Mouse (Mus musculus): ENCODE results near the gene Slc39a7. TPM values are rescaled to one million over a fixed set of nuclear protein-coding genes. Genes with fewer than 3 reads are reported as not detected.

Gene Slc39a7
- polyA plus RNA-seq (2015; fragmentation: Nextera tagmentation; extraction: Ambion mirVana) = 192 and 205 TPM in 2 replicates

DNA sequence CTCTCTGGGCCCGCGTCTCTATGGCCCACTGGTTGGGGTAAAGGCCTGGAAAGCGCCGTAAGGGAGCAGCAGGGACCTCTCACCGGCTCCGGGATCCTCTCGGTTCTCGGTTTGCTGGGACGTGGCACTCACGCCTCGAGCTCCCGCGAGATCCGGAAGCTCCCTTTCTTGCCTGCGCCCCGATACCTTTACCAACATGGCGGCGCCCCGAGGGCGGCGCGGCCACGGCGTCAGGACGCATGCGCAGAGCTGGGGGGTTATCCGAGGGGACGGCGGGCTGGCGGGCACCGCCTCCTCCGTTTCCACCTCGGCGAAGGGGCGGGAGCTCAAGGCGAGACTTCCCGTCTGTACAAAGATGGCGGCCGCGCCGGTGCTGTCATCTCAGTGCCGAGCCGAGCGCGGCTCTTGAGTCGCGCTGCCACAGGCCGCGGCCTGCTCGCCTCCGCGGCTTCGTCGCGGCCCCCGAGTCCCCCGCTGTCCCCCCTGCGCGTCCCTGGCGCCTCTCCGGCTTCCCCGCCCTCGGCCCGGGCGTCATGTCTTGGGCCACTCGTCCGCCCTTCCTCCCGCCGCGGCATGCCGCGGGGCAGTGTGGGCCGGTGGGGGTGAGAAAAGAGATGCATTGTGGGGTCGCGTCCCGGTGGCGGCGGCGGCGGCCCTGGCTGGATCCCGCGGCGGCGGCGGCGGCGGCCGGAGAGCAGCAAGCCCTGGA is at the start of gene Slc39a7, which contains the start of gene Rxrb:
Gene Slc39a7, minus strand, starts transcription at position 218 of the 709 bp plus-strand sequence.
Gene Rxrb, plus strand, starts transcription at position 348 of the 709 bp plus-strand sequence.
- under 1% methylated on average over 87 of the region's 88 CpGs for WGBS
- Histone ChIP-seq H3K27me3 (no peaks in the 10 kb centered on the region), H3K9me3 (no peaks in the 10 kb centered on the region), H3K4me1 (peaks cover 54% of the 10 kb centered on the region), H3K4me2 (peak within 1 kb of the TSS; percentile 93), H3K4me3 (peak within 1 kb of the TSS; percentile 73), H3K27ac (peak within 1 kb of the TSS; percentile 96), H3K9ac (peak within 1 kb of the TSS; percentile 84), H3K36me3 (peaks cover 45% of the 10 kb centered on the region)
- ATAC-seq (ENCODE audit: borderline replicate concordance, extremely low read depth, low FRiP score, low TSS enrichment) = peak; percentile 78

DNA sequence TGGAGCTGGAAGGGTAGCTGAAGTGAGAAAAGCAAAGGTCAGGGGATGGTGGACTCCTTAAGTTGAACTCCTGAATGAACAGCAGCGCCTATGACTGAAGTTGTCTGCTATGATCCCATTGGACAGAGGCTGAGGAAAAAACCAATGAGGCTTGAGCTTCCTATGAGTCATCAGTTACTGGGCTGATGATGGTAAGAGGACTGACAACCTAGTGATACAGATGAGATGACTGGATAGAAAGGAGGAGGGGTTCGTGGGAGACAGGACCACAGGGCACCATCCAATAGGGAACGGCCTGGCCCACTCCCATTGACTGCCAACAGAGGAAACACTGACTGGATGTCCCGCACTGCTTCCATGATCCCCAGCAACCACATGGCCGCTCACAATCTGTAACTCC is 48.1 kb upstream of the Slc39a7 start:
- Histone ChIP-seq H3K9me3 (no peaks in the 10 kb centered on the region), H3K27ac (no peak overlapping the region), H3K4me3 (no peak overlapping the region), H3K4me1 (no peaks in the 10 kb centered on the region), H3K36me3 (no peaks in the 10 kb centered on the region), H3K9ac (no peak overlapping the region), H3K27me3 (peaks cover 14% of the 10 kb centered on the region), H3K4me2 (no peak overlapping the region)
- WGBS = 18% methylated on average over 5 of the region's 5 CpGs
- 0 out of 2 replicates have a peak, but pooled peaks have one; percentile 61 for ATAC-seq (ENCODE audit: borderline replicate concordance, extremely low read depth, low FRiP score, low TSS enrichment)

DNA sequence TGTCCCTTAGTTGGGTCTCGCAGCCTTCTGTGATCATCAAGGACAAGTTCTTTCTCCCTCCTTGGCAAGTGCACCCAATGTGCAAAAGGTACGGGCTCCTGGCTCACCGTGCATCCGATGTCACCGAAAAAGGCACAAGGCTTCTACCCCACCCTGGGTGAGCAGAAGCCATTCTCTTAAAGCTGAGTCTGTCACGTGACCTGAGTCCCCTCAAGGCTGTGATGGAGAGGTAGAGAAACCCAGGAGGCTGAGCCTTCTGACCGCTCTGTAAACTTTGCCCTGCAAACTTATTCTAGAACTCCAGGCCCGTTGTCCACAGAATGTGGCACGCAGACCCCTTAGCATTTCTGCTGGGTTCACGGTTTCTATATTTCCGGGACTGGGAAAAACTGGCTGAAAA is 47.5 kb upstream of the Slc39a7 start:
- Histone ChIP-seq H3K27ac (no peak overlapping the region), H3K9me3 (no peaks in the 10 kb centered on the region), H3K9ac (no peak overlapping the region), H3K4me2 (no peak overlapping the region), H3K36me3 (no peaks in the 10 kb centered on the region), H3K4me1 (no peaks in the 10 kb centered on the region), H3K4me3 (no peak overlapping the region), H3K27me3 (peaks cover 14% of the 10 kb centered on the region)
- ATAC-seq (ENCODE audit: borderline replicate concordance, extremely low read depth, low FRiP score, low TSS enrichment) = no peak
- WGBS = 83% methylated on average over 11 of the region's 11 CpGs

DNA sequence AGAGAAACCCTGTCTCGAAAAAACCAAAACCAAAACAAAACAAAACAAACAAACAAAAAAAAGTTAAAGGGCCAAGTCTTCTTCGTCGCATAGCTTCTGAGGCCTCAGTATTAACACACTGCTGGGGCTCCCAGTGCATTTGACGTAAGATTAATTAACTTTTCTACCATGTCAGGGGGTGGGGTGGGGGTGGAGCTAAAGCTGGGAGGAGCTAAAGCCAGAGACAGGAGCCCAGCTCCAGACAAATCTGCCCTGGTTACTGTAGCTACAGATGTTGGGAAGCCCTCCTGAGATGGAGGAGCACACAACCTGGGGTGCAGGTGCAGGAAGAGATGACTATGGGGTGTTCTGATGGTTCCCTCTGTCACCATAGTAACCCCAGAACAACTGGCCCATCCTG is 46.7 kb upstream of the Slc39a7 start:
- no peak overlapping the region for H3K4me3 ChIP-seq
- H3K36me3 ChIP-seq = no peaks in the 10 kb centered on the region
- no peaks in the 10 kb centered on the region for H3K4me1 ChIP-seq
- no peak for ATAC-seq (ENCODE audit: borderline replicate concordance, extremely low read depth, low FRiP score, low TSS enrichment)
- H3K9ac ChIP-seq = no peak overlapping the region
- H3K4me2 ChIP-seq = no peak overlapping the region
- no peaks in the 10 kb centered on the region for H3K9me3 ChIP-seq
- H3K27me3 ChIP-seq = peaks cover 14% of the 10 kb centered on the region
- WGBS = 50% methylated on average over 4 of the region's 4 CpGs
- no peak overlapping the region for H3K27ac ChIP-seq

DNA sequence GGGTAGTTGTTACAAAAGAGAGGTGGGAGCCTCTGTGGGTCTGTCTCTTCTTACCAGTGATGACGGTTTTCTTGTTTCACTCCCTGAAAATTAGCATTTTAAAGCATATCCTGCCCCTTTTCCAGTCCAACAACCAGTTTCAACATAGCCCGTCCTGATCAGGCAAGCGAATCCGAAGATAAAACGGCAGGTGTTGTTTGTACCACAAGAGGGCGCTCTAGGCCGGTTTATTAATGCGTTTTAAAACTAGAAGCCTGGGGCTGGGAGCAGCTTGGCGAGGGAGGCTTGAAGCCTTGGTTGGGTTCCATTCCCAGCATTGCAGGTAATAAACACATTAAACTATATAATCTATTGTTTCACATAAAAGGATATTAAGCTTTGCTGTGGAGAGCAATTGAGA is 46.1 kb upstream of the Slc39a7 start:
- H3K27ac ChIP-seq = no peak overlapping the region
- under 1% methylated on average over 9 of the region's 9 CpGs for WGBS
- no peak for ATAC-seq (ENCODE audit: borderline replicate concordance, extremely low read depth, low FRiP score, low TSS enrichment)
- H3K27me3 ChIP-seq = peaks cover 14% of the 10 kb centered on the region
- no peak overlapping the region for H3K4me2 ChIP-seq
- H3K4me1 ChIP-seq = no peaks in the 10 kb centered on the region
- H3K4me3 ChIP-seq = no peak overlapping the region
- H3K9ac ChIP-seq = no peak overlapping the region
- H3K36me3 ChIP-seq = no peaks in the 10 kb centered on the region
- H3K9me3 ChIP-seq = no peaks in the 10 kb centered on the region

DNA sequence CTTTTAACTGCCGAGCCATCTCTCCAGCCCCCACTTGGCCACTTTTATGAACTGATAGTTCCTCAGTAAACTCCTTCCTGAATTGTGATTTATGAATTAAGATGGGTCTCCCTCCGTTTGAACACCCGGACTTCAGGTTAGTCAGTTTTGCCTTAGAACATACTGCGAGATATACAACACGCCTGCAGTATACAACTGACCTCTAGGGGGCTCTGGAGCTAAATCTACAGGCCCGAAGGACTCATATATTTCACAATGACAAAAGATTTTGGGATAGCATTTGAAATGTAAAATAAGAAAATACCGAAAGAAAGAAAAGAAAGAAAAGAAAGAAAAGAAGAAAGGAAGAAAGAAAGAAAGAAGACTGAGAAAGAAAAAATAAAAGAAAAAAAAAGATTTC is 43.8 kb upstream of the Slc39a7 start:
- peaks cover 14% of the 10 kb centered on the region for H3K27me3 ChIP-seq
- no peak overlapping the region for H3K4me3 ChIP-seq
- H3K27ac ChIP-seq = no peak overlapping the region
- no peaks in the 10 kb centered on the region for H3K36me3 ChIP-seq
- H3K9ac ChIP-seq = no peak overlapping the region
- no peak overlapping the region for H3K4me2 ChIP-seq
- WGBS = 37% methylated on average over 7 of the region's 7 CpGs
- ATAC-seq (ENCODE audit: borderline replicate concordance, extremely low read depth, low FRiP score, low TSS enrichment) = no peak
- H3K4me1 ChIP-seq = no peaks in the 10 kb centered on the region
- no peaks in the 10 kb centered on the region for H3K9me3 ChIP-seq

DNA sequence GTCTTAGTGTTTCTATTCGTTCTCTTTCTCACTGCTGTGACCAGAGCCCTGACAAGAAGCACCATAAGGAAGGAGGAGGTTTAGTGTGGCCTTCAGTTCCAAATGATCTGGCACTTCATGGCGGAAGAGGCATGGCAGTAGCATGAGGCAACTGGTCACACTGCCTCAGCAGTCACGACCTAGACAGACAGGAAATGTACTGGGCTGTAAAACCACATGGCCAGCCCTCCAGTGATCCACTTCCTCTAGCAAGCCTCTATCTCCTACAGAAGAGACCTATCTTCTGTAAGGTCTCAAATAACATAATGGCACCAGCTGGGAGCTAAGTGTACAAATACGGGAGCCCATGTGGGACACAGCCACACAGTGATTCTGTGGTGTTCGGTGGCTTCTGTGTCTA is 40.6 kb upstream of the Slc39a7 start:
- H3K27ac ChIP-seq = no peak overlapping the region
- WGBS = 61% methylated on average over 5 of the region's 5 CpGs
- H3K9me3 ChIP-seq = no peaks in the 10 kb centered on the region
- H3K4me2 ChIP-seq = no peak overlapping the region
- H3K36me3 ChIP-seq = no peaks in the 10 kb centered on the region
- ATAC-seq (ENCODE audit: borderline replicate concordance, extremely low read depth, low FRiP score, low TSS enrichment) = no peak
- H3K27me3 ChIP-seq = peaks cover 10% of the 10 kb centered on the region
- no peaks in the 10 kb centered on the region for H3K4me1 ChIP-seq
- no peak overlapping the region for H3K4me3 ChIP-seq
- no peak overlapping the region for H3K9ac ChIP-seq

DNA sequence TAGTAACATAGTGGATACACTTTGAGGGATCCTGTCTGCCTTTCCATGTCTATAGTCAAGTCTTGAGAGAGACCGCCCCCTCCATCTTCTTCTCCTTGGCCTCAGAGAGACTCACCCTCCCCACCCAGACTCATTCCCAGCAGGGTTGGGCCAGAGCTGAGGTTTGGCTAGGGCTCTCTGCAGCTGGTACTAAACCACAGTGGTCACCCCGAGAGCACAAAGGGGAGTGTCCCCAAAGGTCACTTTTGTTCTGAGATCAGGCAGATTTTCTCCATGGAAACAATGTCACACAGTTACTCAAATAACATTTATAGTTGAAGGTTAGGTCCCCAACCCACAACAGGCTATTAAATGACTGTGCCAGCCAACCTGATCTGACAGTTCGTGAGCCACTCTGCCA is 37.4 kb upstream of the Slc39a7 start:
- H3K4me1 ChIP-seq = no peaks in the 10 kb centered on the region
- H3K27me3 ChIP-seq = no peaks in the 10 kb centered on the region
- H3K9me3 ChIP-seq = no peaks in the 10 kb centered on the region
- 46% methylated on average over 3 of the region's 3 CpGs for WGBS
- no peak for ATAC-seq (ENCODE audit: borderline replicate concordance, extremely low read depth, low FRiP score, low TSS enrichment)
- H3K27ac ChIP-seq = no peak overlapping the region
- no peak overlapping the region for H3K9ac ChIP-seq
- H3K4me2 ChIP-seq = no peak overlapping the region
- H3K4me3 ChIP-seq = no peak overlapping the region
- H3K36me3 ChIP-seq = no peaks in the 10 kb centered on the region

DNA sequence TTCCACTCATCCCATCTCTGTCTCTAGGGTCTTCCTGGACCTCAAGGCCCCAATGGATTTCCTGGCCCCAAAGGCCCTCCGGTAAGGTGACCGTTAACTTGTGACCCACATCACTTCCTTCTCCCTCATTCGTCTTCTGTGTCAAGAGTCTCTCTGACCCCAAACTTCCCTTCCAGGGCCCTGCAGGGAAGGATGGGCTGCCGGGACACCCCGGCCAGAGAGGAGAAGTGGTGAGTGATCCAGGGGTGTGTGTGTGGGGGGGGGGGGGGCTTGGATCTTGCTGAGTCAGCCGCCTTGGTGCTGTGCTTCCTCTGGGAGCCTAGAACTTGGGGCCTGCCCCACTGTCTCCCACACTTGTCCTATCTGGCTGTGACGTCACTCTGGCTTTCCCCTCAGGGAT is 25.7 kb upstream of the Slc39a7 start:
- Histone ChIP-seq H3K4me1 (no peaks in the 10 kb centered on the region), H3K9ac (no peak overlapping the region), H3K27ac (no peak overlapping the region), H3K4me3 (no peak overlapping the region), H3K36me3 (no peaks in the 10 kb centered on the region), H3K4me2 (no peak overlapping the region), H3K27me3 (no peaks in the 10 kb centered on the region), H3K9me3 (no peaks in the 10 kb centered on the region)
- no peak for ATAC-seq (ENCODE audit: borderline replicate concordance, extremely low read depth, low FRiP score, low TSS enrichment)
- WGBS = 50% methylated on average over 6 of the region's 7 CpGs

DNA sequence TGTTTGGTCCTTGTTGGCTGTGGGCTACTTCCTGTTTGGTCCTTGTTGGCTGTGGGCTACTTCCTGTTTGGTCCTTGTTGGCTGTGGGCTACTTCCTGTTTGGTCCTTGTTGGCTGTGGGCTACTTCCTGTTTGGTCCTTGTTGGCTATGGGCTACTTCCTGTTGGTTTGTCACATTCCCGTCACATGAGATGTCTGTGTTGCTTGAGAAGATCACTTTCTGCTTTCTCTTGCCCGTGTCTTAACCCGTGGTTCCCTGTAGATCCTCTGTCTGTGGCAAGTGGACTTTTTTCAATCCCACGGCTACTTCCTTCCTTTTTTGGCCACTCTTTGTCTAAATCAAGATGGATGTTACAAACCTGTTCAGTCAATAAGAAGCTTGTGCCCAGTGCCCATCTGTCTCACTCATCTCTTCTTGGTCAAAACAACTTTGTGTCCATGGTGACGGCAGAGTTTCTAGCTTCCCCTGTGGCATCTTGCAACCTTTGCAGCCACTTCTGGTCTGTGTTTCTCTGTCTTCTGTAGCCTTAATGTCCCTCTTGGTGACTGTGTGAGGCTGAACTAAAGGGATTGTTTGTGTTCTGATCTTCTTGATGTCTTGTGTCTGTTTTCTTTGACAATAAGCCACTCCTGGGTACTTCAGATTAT is 16.0 kb upstream of the Slc39a7 start:
- no peak overlapping the region for H3K4me2 ChIP-seq
- H3K4me3 ChIP-seq = no peak overlapping the region
- H3K36me3 ChIP-seq = no peaks in the 10 kb centered on the region
- H3K27me3 ChIP-seq = no peaks in the 10 kb centered on the region
- H3K9me3 ChIP-seq = no peaks in the 10 kb centered on the region; the same call in 1 of the 2 replicates
- no peak overlapping the region for H3K9ac ChIP-seq
- 86% methylated on average over 5 of the region's 5 CpGs for WGBS
- ATAC-seq (ENCODE audit: borderline replicate concordance, extremely low read depth, low FRiP score, low TSS enrichment) = no peak
- H3K4me1 ChIP-seq = no peaks in the 10 kb centered on the region
- no peak overlapping the region for H3K27ac ChIP-seq

DNA sequence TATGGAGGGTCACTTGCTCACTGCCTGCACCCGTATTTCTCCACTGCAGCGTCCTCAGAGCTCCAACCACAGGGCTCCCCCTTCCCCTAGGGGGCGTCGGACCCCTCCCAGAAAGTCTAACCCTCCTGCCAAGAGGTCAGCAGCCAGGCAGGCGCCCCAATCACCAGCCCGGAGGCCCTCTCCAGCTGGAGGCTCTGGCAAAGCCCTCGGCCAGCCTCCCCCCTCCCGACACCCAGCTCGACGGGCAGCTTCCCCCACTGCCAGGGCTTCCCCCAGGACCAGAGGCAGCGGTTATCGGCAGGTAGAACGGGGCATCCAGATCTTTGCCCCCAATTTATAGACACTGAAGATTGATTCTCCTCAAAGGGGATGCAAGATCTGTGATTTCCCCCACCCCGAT is 14.5 kb upstream of the Slc39a7 start:
- ATAC-seq (ENCODE audit: borderline replicate concordance, extremely low read depth, low FRiP score, low TSS enrichment) = no peak

More for the DNA sequence above, 14.5 kb upstream of the Slc39a7 start:
- no peak overlapping the region for H3K4me3 ChIP-seq
- H3K9me3 ChIP-seq = no peaks in the 10 kb centered on the region; the same call in 1 of the 2 replicates
- H3K27me3 ChIP-seq = no peaks in the 10 kb centered on the region; the same call in 1 of the 2 replicates
- no peak overlapping the region for H3K9ac ChIP-seq
- H3K36me3 ChIP-seq = no peaks in the 10 kb centered on the region
- 73% methylated on average over 14 of the region's 14 CpGs for WGBS
- no peak overlapping the region for H3K4me2 ChIP-seq
- H3K27ac ChIP-seq = no peak overlapping the region
- peaks cover 14% of the 10 kb centered on the region for H3K4me1 ChIP-seq

Data from lung, embryonic 15.5 days (tissue).